Mouse (Mus musculus): Measurements from ENCODE around the gene Bola1.

- TF ChIP-seq POLR2A (IDR thresholded peaks at IDR 0.05; ENCODE audit: borderline replicate concordance, low read depth, low read length) = no peak
- TF ChIP-seq CTCF (IDR thresholded peaks at IDR 0.05; ENCODE audit: low read depth, low read length) = no peak
Observed at GRCm38 (mm10) chr3:96225421-96225820, 5.9 kb upstream of the Bola1 start.

Data from bone marrow macrophage, adult 2 months (primary cell).